Mouse (Mus musculus) brain, adult 2 months (tissue): Measurements from ENCODE around the gene Hp.
A peak's percentile ranks its signal among the peaks of the same experiment; 100 is the strongest.

ENCODE experiments used
- DNase-seq: peaks from one replicate; pipeline ENCODE4 v3.0.0; 2011; ENCODE audit warnings: low read depth, low spot score

Gene Hp

DNA sequence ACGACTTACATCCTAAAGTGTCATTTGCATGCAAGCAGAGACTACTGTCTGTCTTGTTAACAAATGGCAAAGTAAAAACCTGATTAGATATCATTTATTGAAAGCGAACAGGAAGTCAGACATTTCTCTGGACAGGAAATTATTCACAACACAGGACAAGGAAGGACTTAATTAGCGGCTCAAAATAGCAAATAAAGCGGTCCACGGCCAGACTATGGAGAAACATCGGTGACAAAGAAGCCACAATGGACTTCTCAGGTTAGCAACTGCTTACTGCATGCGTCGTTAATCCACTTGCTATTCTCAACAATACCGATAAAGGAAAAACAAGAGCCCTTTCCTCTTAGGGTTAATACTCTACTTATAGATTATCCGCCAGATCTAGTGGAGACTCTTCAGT lies 14.2 kb downstream of the Hp start:
- DNase-seq: no peak

DNA sequence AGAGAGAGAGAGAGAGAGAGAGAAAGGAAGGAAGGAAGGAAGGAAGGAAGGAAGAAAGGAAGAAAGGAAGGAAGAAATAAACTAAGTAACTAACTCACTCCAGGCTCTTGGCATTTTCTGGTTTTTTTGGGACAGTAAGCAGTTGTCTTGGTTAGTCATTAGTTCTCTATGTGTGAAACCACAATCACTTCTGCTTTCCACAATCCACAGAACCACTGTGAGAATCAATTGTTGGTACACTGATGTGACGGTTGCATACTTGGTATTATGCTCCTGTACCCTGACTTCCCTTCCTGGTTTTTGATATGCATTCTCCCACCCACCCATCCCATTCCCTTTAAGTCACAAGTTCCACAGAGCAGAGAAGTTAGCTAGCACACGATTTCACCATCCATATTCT lies 15.1 kb downstream of the Hp start:
- DNase-seq: no peak

DNA sequence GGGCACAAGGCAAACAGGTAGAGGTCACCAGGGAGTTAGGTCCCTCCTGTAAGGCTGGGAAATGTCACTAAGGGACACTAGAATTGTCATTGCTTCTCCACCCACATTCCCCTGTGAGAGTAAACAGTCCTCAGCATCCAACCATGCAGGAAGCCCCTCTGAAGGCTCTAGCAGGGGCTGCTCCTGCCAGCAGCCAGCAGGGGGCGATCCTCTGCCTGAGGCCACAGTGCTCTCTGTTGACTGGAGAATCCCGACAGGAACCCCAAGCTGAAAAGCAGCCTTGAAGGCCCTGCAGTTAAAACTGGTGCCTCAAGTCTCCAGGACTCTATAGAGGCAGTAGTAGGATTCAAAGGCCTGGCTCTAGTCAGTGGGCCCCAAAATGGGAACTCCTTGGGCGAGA lies 27.3 kb downstream of the Hp start:
- DNase-seq: peak; percentile 20

DNA sequence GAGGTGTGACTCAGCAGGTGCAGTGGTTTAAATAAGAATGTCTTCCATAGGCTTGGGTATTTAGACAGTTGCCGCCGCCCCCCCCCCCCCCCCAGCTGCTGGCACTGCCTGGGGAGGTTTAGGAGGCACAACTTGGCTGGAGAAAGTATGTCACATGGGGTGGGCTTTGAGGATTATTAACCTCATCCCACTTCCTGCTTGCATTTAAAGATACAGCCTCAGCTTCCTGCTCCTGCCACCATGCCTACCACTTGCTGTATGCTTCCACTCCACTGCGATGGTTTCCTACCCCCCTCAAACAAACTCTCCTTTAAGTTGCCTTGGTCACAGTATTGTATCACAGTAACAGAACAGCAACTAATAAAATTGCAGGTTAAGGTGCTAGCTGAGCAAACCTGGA lies 34.9 kb downstream of the Hp start:
- no peak for DNase-seq

DNA sequence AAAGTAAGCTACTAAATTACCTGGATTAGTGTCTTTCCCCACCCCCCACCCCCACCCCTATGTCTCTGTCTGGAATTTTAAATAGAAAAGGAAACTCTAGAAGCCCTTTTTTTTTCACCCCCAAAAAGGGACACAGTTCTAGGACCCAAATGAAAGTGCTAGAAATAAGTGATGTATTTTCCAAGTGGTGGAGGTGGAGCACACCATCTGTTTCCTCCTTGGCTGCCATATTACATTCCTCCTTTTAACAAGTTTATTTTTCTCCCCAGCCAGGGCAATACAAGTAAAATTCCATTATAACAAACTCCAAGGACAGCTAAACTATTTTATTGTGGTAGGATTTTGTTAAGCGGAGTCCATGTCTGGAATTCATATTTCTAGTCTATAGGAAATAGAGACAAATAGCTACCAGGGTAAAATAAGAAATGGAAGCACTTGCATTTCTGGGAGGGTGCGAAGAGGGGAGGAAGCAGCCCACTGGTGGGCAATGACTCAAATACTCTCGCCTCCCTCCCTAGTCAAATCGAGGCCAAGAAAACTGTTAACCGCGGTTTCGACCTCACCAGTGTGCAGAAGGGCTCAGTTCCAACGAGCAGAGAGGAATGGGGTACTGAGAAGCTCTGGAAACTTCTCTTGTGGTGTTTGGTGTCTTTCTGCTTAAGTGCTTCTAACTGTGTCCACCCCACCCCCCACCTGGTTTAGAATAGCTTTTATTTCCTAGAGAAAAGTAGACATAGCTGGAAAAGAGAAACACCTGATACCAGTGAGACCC lies 36.0 kb downstream of the Hp start:
- peak; percentile 75 for DNase-seq

DNA sequence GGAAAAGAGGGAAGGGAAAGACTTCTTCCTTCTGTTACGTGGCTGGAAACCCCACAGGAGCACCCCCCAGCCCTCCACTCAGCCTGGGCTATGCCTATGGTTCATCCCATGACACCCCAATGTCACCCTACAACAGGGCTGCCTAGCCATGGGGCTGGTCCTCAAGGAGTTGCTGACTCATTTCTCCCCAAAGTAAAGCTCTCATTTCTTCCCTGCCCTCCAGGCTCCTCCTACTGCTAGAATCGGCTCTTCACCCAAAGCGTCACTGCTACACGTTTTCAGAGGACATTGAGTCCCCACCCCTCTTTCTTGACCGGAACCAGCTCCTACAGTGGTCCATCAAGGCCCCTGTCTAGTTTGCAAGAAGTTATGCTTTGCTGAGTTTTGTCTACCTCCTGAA lies 36.8 kb downstream of the Hp start:
- peak; percentile 20 for DNase-seq

DNA sequence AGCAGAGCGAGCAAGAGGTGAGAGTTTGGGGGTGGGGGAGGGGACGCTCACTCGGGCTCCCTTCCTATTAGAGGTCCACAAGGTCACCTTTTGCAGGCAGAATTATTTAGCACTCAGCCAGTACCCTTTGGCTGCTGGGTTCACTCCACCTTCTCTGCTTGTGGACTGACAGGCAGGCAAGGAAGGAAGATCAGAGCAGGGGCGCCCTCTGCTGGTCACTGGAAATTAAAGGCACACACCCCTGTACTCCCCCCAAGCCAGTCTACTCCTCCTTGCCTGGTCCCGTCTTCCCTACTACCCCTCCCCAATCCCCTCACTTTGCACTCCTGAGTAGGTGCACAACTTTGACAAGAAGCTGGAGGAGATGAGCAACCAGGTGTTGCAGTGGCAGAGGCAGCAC lies 42.3 kb downstream of the Hp start:
- DNase-seq: peak; percentile 83

DNA sequence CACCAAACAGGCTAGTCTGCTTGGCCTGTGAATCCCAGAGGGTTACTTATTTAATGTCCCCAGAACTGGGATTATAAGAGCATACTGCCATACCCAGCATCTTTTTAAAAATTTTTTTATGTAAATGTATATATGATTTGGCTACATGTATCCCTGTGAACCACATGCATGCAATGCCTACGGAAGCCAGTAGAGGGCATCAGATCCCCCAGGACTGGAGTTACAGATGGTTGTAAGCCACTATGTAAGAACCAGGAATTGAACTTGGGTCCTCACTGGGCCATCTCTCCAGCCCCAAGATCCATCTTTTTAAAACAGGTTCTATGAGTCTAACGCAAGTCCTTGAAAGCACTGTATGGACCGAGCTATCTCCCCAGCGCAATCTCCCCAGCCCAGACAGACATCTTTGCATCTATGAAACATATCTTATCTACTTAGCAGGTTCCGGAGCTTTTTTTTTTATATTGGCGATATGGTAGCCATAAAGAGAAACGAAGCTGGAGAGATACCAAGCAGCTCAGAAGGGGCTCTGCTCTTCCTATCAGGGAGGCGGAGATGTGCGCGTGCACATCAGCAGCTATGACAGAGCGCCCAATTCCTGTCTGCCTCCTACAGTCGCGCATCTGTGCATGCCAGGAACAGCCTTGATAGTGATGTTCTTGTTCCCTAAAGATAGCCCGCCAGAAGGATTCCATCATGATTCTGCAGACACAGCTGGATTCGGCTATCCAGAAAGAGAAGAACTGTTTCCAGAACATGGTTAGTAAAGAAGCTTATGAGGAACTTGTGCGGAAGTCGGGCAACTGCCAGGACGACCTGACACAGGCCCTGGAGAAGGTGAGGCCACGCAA lies 43.6 kb downstream of the Hp start:
- DNase-seq: peak; percentile 52
